Mouse (Mus musculus): Measurements from ENCODE around the gene Tgfbr1.
A peak's percentile ranks its signal among the peaks of the same experiment; 100 is the strongest.
"Not testable (repeated sequence)": the region's sequence is repeated elsewhere in the genome, so short reads cannot be mapped to it uniquely, and the experiment has no call there.

The Tgfbr1 gene

DNA sequence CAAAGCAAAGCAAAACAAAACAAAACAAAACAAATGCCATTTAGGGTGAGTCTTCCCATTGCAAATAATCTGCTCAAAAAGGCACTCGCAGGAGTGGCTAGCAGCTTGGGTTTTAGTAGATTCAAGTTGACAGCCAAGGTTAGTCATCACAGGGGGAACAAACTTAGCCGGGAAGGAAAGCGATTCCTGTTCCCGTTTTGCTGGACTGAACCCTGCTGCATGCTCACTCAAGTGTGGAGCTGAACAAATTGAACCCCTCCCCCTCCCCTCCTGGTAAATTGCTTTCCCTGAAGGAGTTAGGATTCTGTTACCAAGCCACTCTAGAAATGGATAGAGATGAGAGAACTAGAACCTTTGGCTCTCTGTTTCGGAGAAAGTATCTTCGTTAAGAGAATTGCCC lies 3.3 kb upstream of the Tgfbr1 start:
- no peak for DNase-seq (ENCODE audit: low spot score)

DNA sequence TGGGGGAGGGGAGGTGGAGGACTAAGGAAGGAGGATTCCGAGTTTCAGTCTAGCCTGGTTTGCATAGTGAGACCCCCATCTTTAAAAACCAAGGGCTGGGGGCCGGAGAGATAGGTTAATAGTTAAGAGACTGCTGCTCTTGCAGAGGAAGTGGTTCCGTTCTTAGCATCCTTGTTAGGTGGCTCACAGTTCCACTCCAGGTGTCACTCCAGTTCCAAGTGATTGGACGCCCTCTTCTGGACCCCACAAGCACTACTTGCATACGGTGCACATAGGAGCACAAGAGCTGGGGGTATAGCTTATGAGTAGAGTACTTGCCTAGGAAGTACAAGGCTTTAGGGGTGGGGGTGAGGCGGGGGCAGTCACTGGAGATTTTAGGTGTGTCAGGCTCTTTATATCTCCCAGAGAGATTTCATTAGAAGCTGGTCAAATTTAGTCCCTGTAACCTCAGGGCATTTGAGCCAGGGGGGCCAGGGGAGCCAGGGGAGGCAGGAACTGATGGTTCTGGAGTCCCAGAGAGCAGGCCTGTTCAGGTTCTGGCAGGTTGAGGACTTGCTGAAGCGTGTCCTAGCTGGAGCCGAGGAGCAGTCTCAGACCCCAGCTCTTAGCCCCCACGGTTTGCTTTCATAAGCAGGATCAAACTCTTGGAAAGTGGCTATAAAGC lies 1.5 kb upstream of the Tgfbr1 start:
- DNase-seq (ENCODE audit: low spot score): peak; percentile 27

- DNase-seq (ENCODE audit: low spot score): no peak
Measured at GRCm38 (mm10) chr4:47352061-47352661, 861 bp upstream of the Tgfbr1 start.

DNA sequence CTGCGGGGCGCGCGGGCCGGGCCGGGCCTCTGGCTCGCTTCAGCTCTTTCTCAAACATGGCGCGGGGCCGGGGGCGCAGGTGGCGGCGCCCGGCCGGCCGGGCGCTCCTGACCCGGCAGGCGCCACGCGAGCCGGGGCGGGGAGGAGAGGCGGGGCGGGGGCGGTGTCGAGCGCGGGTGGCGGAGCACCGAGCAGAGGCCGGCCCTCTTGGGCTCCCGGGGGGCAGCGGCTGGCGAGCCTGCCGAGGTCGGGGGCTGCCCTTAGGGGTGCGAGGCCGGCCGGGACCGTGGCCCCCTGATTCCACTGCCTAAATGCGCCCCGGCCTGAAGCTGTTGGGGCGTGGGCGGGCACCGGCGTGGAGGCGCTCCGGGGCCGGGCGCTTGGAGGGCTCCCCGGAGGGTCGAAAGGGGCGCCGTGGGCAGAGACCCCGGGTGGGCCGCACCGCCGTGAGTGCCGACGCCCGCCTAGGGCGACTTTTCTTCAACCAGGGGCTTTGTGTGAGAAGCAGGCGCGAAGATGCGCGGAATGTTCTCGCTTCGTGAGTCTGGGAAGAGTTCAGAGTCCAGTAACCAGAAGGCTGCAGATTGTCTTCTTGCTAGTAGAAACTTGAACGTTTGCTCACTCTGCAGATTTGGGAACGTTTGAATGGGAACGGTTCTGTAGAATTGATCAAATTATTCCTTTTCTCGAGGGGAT lies 542 bp downstream of the Tgfbr1 start:
- peak; percentile 85 for DNase-seq (ENCODE audit: low spot score)

- no peak for DNase-seq (ENCODE audit: low spot score)
Measured at GRCm38 (mm10) chr4:47354304-47354703, 1.3 kb downstream of the Tgfbr1 start.

GRCm38 (mm10) chr4:47362662-47363061 lies 9.6 kb downstream of the Tgfbr1 start:
- DNase-seq (ENCODE audit: low spot score): no peak

DNA sequence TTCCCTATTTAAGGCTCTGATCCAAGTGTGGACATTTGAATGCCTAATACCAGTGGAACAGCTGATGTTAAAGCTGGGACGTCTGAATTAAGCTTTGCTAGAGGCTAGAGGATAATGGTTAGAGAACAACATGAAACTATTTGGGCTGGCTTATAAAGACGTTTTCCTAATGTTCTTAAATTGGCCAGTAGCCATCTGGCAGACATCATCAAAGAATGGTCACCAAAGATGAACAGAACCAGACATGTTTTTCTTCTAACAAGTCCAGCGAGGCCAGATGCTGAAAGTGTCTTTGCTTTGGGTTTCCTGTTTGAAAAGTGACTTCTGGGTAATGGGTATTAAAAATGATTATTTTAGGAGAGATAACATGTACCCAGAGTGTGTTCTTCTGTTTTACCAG lies 10.1 kb downstream of the Tgfbr1 start:
- DNase-seq (ENCODE audit: low spot score): no peak

DNA sequence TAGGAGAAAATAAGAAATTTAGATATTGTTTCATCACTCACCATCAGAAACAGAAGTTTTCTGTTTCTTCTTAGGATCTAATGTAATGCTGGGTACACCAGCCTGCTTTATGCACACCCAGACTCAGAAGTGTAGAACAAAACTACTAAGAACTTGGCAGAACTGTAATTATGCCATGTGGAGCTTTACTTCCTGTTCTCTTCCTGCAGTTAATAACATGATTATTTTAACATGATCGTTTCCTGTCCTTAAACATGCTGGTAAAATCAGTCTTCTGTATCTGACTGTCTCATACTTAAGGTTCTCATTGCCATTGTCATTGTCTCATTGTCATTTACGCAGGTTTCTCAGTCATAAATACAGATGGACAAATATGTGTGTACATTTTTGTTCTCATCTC lies 15.7 kb downstream of the Tgfbr1 start:
- DNase-seq (ENCODE audit: low spot score): no peak

GRCm38 (mm10) chr4:47378716-47379115 lies 25.7 kb downstream of the Tgfbr1 start:
- DNase-seq (ENCODE audit: low spot score): no peak

DNA sequence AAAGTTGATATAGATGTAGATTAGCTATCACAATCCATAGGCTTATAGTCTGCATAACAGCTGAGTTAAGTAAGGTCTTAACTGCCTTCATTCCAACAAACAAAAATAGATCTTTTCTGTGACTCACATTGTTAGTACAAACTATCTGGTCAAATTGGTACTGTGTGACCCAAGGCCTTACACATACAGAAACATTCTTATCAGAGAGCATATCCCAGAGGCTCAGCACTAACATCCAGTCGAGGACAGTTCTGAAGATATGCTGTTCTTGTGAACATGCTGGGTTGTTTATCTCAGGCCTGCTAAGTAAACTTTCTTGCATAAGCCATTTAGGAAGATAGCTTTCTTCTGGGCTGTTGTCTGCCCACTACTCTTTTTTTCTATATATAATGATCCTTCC lies 29.4 kb downstream of the Tgfbr1 start:
- no peak for DNase-seq (ENCODE audit: low spot score)

DNA sequence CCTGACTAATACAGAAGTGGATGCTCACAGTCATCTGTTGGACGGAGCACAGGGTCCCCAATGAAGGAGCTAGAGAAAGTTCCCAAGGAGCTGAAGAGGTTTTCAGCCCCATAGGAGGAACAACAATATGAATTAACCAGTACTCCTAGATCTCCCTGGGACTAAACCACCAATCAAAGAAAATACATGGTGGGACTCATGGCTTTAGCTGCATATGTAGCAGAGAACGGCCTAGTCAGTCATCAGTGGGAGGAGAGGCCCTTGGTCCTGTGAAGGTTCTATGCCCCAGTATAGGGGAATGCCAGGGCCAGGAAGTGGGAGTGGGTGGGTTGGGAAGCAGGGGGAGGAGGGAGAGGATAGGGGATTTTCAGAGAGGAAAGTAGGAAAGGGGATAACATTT lies 38.9 kb downstream of the Tgfbr1 start:
- not testable (repeated sequence) for DNase-seq (ENCODE audit: low spot score)

GRCm38 (mm10) chr4:47396251-47396650 lies 43.2 kb downstream of the Tgfbr1 start:
- DNase-seq (ENCODE audit: low spot score): no peak

DNA sequence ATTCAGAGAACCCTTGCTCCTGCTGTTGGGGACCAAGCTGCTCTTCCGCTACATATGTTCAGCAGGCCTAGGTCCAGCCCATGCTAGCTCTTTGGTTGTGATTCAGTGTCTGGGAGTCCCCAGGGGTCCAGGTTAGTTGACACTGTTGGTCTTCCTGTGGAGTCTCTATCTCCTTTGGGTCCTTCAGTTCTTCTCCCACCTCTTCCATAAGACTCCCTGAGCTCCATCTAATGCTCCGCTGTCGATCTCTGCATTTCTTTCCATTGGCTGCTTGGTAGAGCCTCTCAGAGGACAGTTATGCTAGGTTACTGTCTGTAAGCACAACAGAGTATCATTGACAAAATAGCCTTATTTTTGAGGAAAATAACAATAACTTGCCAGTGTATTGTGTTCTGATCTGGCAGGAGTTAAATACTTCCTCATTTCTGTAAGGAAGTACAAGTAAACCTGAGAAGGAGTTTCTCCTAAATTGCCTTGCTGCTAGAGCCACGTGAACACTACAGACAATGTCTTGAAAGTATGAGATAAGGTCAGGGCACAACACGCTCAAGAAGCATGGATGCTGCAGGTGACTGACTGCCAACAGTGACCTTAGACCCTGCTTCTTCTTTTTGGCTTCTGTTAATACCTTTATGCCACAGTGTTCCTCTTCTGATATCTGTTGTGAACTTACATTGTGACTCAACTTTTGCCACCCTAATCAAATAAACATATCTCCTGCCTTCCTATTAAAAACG lies 45.1 kb downstream of the Tgfbr1 start:
- DNase-seq (ENCODE audit: low spot score): no peak

DNA sequence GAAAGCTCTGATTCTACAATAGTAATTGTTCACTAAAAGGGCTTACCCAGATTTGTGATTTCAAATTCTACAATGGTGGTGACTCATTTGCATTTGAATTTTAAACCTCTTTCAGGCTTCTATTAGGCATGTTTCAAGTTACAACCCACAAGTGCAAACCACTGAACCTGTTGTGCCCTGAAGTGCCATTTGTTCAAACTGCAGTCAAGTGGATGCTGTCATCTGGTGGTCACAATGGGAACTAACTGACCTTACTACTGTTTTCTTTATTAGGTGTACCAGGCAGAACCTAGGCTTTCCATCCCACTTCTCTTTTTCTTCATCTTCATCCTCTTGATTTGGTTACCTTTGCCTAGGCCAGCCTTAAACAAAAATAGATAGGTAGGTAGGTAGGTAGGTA lies 46.8 kb downstream of the Tgfbr1 start:
- DNase-seq (ENCODE audit: low spot score): no peak

GRCm38 (mm10) chr4:47400314-47400713 lies 47.3 kb downstream of the Tgfbr1 start:
- no peak for DNase-seq (ENCODE audit: low spot score)

DNA sequence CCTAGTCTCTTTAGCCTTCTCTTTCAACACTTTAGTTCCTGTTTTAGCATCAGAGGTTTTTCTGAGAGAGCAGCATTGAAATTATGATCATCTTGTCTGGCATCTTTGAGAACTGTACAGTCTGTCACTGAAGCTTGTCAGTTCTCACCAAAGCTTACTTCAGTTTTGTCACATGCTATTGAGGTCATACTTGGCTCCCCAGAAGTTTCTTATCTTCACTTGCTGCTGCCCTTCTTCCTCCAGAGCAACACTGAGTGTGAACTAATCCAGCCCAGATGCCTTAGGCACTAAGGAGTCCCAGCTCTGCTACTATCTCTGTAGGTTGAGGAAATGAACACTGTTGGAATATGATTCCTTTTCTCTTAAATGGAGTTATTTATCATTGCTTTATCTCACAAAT lies 49.2 kb downstream of the Tgfbr1 start:
- DNase-seq (ENCODE audit: low spot score): no peak

- DNase-seq (ENCODE audit: low spot score): no peak
Measured at GRCm38 (mm10) chr4:47404536-47404935, 51.5 kb downstream of the Tgfbr1 start.

DNA sequence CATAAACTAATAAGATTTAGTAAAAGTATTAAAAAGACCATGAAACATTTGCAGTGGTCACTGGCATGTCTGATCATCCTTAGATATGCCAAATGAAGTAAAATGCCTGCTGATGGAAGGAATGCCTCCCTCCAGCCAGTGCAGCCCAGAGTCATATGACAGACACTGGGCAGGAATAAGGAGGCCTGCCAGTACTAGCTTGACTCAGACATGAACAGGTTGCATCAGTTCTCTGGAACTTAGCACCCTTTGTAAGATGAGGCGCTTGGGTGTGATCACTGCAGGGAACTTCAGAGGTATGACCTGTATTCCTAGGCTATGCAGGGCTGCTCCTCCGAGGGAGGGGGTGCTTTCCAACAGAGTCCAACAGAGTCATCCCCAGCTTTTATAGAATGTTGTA lies 54.1 kb downstream of the Tgfbr1 start:
- DNase-seq (ENCODE audit: low spot score): no peak

- no peak for DNase-seq (ENCODE audit: low spot score)
Measured at GRCm38 (mm10) chr4:47417871-47418270, 64.8 kb downstream of the Tgfbr1 start.

DNA sequence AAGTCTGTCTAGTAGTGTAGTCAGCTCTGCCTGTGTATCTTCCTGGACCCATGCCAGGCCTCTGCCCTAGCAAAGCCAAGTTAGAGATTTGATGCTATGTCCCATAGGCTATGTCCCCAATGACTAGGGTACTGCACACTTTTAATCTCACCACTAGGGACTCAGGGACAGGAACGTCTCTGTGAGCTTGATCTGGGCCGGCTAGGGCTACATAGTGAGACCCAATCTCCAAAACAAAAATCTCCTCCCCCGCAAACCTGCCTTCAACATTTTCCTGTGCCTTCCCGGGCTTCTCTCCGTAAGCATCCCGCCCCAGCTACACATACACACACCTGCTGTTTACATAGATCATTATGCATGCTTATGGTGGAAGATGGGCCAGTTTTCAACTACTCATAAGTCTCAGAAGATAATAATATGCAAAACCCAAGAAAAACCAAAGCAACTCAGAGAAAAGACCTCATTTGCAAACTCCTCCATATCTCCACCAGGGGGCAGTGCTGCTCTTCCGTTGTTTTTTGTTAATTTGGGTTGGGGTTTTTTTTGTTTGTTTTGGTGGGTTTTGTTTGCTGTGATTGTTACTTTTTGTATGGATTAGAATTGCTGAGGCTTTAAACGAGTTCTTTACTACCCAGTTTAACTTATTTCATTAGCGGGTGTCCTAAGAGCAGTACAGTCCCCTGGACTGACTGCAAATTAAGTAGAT lies 66.4 kb downstream of the Tgfbr1 start:
- DNase-seq (ENCODE audit: low spot score): no peak

DNA sequence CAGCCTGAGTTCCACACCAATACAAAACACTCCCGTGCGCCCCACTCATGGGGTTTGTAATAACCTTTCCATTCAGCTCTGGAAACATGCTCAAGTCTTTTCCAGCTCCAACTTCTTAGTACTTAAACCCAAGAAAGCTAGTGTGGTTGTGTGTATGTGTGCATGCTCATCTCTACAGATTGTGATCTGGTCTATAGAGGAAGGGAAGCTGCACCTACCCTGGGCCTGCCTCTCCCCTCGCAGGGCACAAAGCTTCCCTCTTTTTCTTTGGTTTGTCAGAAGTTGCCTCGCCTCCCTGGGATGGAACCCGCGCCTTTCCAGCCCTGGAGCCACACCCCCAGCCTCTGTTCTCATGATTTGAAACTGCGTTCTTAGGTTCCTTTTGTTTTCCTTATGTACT lies 67.2 kb downstream of the Tgfbr1 start:
- DNase-seq (ENCODE audit: low spot score): no peak

GRCm38 (mm10) chr4:47422194-47422593 lies 69.2 kb downstream of the Tgfbr1 start:
- no peak for DNase-seq (ENCODE audit: low spot score)

Measured in yolk sac, embryonic 10.5 days (tissue).